Mouse (Mus musculus) lung, embryonic 14.5 days (tissue): Measurements from ENCODE around the gene Egln3. TPM values are rescaled to one million over a fixed set of nuclear protein-coding genes. Genes with fewer than 3 reads are reported as not detected.

Experiments
- ATAC-seq: fragments of 200-750 bp; cut with Nextera tagmentation; 2 replicates; pipeline ENCODE4 v1.8.0; 2017; ENCODE audit warnings: mild to moderate bottlenecking, moderate TSS enrichment, moderate library complexity; ENCODE audit not compliant: insufficient read depth
- DNase-seq: peaks from one replicate; pipeline ENCODE4 v3.0.0-alpha.2; 2015
- H3K27ac ChIP-seq: fragments of 300-500 bp; sonication (generic); 2 replicates; pipeline ENCODE4 v1.5.1; 2014; ENCODE audit warnings: low read depth, mild to moderate bottlenecking, moderate library complexity
- H3K27me3 ChIP-seq: fragments of 300-500 bp; sonication (generic); 2 replicates; pipeline ENCODE4 v1.6.1; 2014; ENCODE audit warnings: low read length, control low read depth; ENCODE audit not compliant: insufficient read depth
- H3K36me3 ChIP-seq: fragments of 300-500 bp; sonication (generic); 2 replicates; pipeline ENCODE4 v1.6.1; 2014; ENCODE audit warnings: control low read depth; ENCODE audit not compliant: insufficient read depth
- H3K4me1 ChIP-seq: fragments of 300-500 bp; sonication (generic); 2 replicates; pipeline ENCODE4 v1.6.1; 2014; ENCODE audit warnings: antibody characterized with exemption, control low read depth; ENCODE audit not compliant: insufficient read depth
- H3K4me2 ChIP-seq: fragments of 300-500 bp; sonication (generic); 2 replicates; pipeline ENCODE4 v1.6.1; 2014; ENCODE audit warnings: mild to moderate bottlenecking
- H3K4me3 ChIP-seq: fragments of 300-500 bp; sonication (generic); 2 replicates; pipeline ENCODE4 v1.5.1; 2014; ENCODE audit warnings: low read depth, low read length
- H3K9ac ChIP-seq: fragments of 300-500 bp; sonication (generic); 2 replicates; pipeline ENCODE4 v1.6.1; 2014
- H3K9me3 ChIP-seq: fragments of 300-500 bp; sonication (generic); 2 replicates; pipeline ENCODE4 v1.6.1; 2016; ENCODE audit warnings: low read depth, low read length, control low read depth
- CTCF ChIP-seq: IDR thresholded peaks from 2 replicates; pipeline ENCODE4 v1.5.1; 2016; ENCODE audit warnings: antibody characterized with exemption, low read depth
- WGBS: fragments of 180-500 bp; shearing (Covaris S2); extraction: QIAGEN DNeasy Blood & Tissue Kit; methylation state at CpG from one replicate; pipeline ENCODE4 v1.1.7; 2014; 5-methylcytosine and 5-hydroxymethylcytosine counted together
- polyA plus RNA-seq: library from polyadenylated mRNA; unstranded; fragments of >200 nt; fragmentation: Nextera tagmentation; extraction: Ambion mirVana; gene quantifications from 2 replicates; pipeline ENCODE4 v1.2.1, GENCODE M21; 2014

The Egln3 gene
- polyA plus RNA-seq, 1 experiment from 2014 or later, result 11.4 TPM

GRCm38 (mm10) chr12:54216673-54217072 lies 13.0 kb upstream of the Egln3 start:
- Histone ChIP-seq H3K9me3 (no peaks in the 10 kb centered on the region), H3K27me3 (no peaks in the 10 kb centered on the region), H3K27ac (no peak overlapping the region), H3K4me2 (no peak overlapping the region), H3K4me1 (no peaks in the 10 kb centered on the region), H3K9ac (no peak overlapping the region), H3K36me3 (no peaks in the 10 kb centered on the region), H3K4me3 (no peak overlapping the region)
- no peak for TF ChIP-seq CTCF
- ATAC-seq (no peak), DNase-seq (no peak)
- 64% methylated on average over 5 of the region's 5 CpGs for WGBS

DNA sequence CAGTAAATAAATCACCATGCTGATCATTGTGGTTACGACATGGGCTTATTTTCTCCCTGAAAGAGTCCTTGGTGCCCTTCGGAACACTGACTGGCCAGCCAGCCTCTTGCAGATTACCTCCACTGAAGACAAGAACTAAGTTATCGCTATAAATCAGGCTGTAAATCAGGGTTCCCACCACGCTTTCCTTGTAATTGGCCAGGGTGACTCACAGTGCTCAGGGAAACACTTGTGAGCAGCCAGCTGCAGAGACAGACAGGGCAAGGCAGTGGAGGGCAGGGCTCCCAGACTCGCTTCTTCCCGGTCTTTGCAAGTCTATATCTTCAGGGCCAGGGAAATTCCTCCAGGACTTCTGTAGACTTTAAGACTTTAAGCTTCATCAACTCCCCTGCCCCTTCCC lies 10.8 kb upstream of the Egln3 start:
- Histone ChIP-seq H3K4me1 (no peaks in the 10 kb centered on the region), H3K9me3 (no peaks in the 10 kb centered on the region), H3K9ac (no peak overlapping the region), H3K27me3 (no peaks in the 10 kb centered on the region), H3K36me3 (no peaks in the 10 kb centered on the region), H3K4me3 (no peak overlapping the region), H3K4me2 (no peak overlapping the region), H3K27ac (no peak overlapping the region)
- TF ChIP-seq CTCF, result no peak
- 61% methylated on average over 6 of the region's 6 CpGs for WGBS
- no peak for ATAC-seq
- DNase-seq, result no peak

DNA sequence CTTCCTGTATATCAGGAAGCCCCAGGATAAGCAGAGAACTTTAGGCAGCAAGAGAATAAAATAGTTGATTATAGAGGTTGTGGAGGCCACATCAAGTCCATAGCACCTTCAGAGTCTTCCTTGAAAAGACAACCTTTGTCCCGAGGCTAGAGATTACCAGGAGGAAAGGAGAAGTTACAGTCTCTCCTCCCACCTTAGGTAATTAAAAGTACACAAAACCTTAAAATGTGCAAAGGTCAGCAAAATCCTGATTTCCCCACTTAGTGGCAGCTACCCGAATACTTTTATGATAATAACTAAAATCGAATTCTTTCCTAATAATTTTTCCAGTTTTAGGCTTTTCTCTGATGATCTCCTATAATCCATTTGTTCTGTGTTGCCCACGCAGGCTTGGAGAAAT lies 10.2 kb upstream of the Egln3 start:
- DNase-seq, result no peak
- no peak overlapping the region for H3K4me2 ChIP-seq
- H3K9me3 ChIP-seq, result no peaks in the 10 kb centered on the region
- no peaks in the 10 kb centered on the region for H3K36me3 ChIP-seq
- H3K9ac ChIP-seq, result no peak overlapping the region
- no peak for ATAC-seq
- H3K27me3 ChIP-seq, result no peaks in the 10 kb centered on the region
- TF ChIP-seq CTCF, result no peak
- no peak overlapping the region for H3K27ac ChIP-seq
- H3K4me1 ChIP-seq, result no peaks in the 10 kb centered on the region
- WGBS, result 72% methylated on average over 4 of the region's 4 CpGs
- no peak overlapping the region for H3K4me3 ChIP-seq

DNA sequence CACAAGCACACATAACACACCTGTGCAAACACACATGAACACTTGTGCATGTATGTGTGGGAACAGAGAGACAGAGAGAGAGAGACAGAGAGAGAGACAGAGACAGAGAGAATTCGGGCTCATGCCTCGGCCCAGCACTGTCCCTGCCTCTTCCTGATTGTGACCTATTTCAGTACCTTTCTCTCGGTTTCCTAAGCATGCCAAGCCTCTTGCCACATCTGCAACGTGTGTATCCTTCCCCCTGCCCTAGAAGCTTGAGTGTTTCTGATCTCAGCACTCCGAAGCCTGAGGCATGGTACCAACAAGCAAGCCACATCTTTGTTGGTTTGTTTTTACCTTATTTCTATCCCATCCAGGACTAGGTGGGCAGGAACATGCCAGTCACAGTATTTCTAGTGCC lies 9.6 kb upstream of the Egln3 start:
- H3K27ac ChIP-seq, result no peak overlapping the region
- WGBS, result 56% methylated on average over 5 of the region's 5 CpGs
- no peaks in the 10 kb centered on the region for H3K9me3 ChIP-seq
- DNase-seq (no peak), ATAC-seq (no peak)
- H3K9ac ChIP-seq, result no peak overlapping the region
- no peaks in the 10 kb centered on the region for H3K27me3 ChIP-seq
- TF ChIP-seq CTCF, result no peak
- H3K4me3 ChIP-seq, result no peak overlapping the region
- H3K36me3 ChIP-seq, result no peaks in the 10 kb centered on the region
- no peak overlapping the region for H3K4me2 ChIP-seq
- H3K4me1 ChIP-seq, result no peaks in the 10 kb centered on the region

DNA sequence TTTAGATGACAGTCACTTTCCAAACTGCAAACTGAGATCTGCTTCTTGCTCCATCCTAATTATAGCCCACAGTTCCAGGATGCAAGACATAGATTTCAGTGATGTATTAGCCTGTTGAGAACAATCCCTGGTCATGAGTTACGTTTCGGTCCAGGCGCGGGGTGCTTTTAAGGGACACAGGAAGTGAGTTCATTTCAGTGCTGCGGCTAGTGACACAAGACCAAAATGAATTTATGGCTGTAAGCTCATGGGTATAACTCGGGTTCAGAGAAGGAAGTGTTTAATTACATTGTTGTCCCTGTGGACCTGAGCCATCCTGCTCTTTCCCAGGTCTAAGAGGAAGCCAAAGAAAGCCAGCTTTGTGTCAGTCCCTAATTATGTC lies 5.5 kb upstream of the Egln3 start:
- H3K9me3 ChIP-seq, result no peaks in the 10 kb centered on the region
- DNase-seq (peak; percentile 70), ATAC-seq (no peak)
- no peak for TF ChIP-seq CTCF
- no peak overlapping the region for H3K4me3 ChIP-seq
- no peaks in the 10 kb centered on the region for H3K4me1 ChIP-seq
- H3K9ac ChIP-seq, result no peak overlapping the region
- H3K27me3 ChIP-seq, result no peaks in the 10 kb centered on the region
- 37% methylated on average over 6 of the region's 6 CpGs for WGBS
- 0 out of 2 replicates have a peak overlapping the region, but pooled peaks have one; percentile 28 for H3K27ac ChIP-seq
- no peak overlapping the region for H3K4me2 ChIP-seq
- H3K36me3 ChIP-seq, result no peaks in the 10 kb centered on the region

GRCm38 (mm10) chr12:54208433-54209181 lies 4.9 kb upstream of the Egln3 start:
- H3K27me3 ChIP-seq, result no peaks in the 10 kb centered on the region
- TF ChIP-seq CTCF, result no peak
- no peak overlapping the region for H3K9ac ChIP-seq
- peak overlapping the region; percentile 39; the same call in 1 of the 2 replicates for H3K27ac ChIP-seq
- no peak overlapping the region for H3K4me2 ChIP-seq
- 27% methylated on average over 8 of the region's 8 CpGs for WGBS
- no peaks in the 10 kb centered on the region; the same call in 1 of the 2 replicates for H3K4me1 ChIP-seq
- DNase-seq (peak; percentile 80), ATAC-seq (peak; percentile 69; the same call in 1 of the 2 replicates)
- H3K9me3 ChIP-seq, result no peaks in the 10 kb centered on the region
- H3K36me3 ChIP-seq, result no peaks in the 10 kb centered on the region
- no peak overlapping the region for H3K4me3 ChIP-seq

GRCm38 (mm10) chr12:54205731-54206130 lies 2.1 kb upstream of the Egln3 start:
- Histone ChIP-seq H3K4me3 (no peak overlapping the region), H3K36me3 (no peaks in the 10 kb centered on the region), H3K27me3 (peaks cover 17% of the 10 kb centered on the region; the same call in 1 of the 2 replicates), H3K27ac (no peak overlapping the region), H3K4me2 (no peak overlapping the region), H3K9me3 (no peaks in the 10 kb centered on the region), H3K4me1 (no peaks in the 10 kb centered on the region; the same call in 1 of the 2 replicates), H3K9ac (no peak overlapping the region)
- WGBS, result 83% methylated on average over 4 of the region's 4 CpGs
- DNase-seq (no peak), ATAC-seq (no peak)
- TF ChIP-seq CTCF, result no peak
